Mouse (Mus musculus) gastrocnemius, postnatal 36 days (tissue): ENCODE data around the gene Dlgap4. TPM values are rescaled to one million over a fixed set of nuclear protein-coding genes. Genes with fewer than 3 reads are reported as not detected.

Experiments used
- DNase-seq, 2 experiments: peaks; one replicate each; pipeline ENCODE4 v3.0.0; 2022
- intact Hi-C: fragments of 180-260 bp; cut with DNase I; formaldehyde crosslinking; loops from one replicate; pipeline ENCODE4 v1.15.1; 2025
- total RNA-seq, 2 experiments: library from RNA; stranded (reverse); gene quantifications; 2 replicates each; pipeline ENCODE4 v1.2.3; 2021

Dlgap4 gene
- total RNA-seq, 2 experiments from 2014 or later, result 53.4 to 57.8 TPM

GRCm38 (mm10) chr2:156614661-156615654 lies 1.5 kb downstream of the Dlgap4 start:
- DNase-seq, result no peak
- intact Hi-C loops, result loop anchor here (5.0 kb wide), 2 partner anchors 83 to 87 kb away; no protein-coding TSS in a partner anchor

DNA sequence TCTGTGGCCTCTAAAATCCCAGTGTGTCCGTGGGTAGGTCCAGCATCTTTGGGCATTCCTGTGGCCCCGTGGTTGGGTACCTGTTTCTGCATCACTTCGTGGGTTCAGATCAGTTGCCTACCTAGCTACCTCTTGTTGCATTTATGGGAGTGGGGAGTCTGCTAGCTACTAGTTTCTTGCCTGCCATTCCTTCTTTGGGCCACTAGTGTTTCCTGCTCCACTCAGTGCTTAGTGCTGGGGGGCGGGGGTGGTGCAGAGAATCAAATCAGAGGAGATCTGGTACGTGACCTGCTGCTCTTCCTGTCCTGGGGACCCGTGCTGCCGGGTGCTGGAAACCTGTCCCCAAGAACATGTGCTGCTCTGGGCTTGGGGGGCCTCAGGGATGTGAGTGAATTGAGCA lies 3.0 kb downstream of the Dlgap4 start:
- DNase-seq, result no peak
- intact Hi-C loops, result no loop called here

- intact Hi-C loops, result no loop called here
- no peak for DNase-seq
These were observed 4.0 kb downstream of the Dlgap4 start for GRCm38 (mm10) chr2:156617536-156617935.

- intact Hi-C loops, result no loop called here
- no peak for DNase-seq
These were observed 7.4 kb downstream of the Dlgap4 start for GRCm38 (mm10) chr2:156620874-156621273.

GRCm38 (mm10) chr2:156621449-156621848 lies 7.9 kb downstream of the Dlgap4 start:
- intact Hi-C loops, result no loop called here
- peak in 1 of 2 experiments; percentile 36 for DNase-seq

GRCm38 (mm10) chr2:156622192-156622591 lies 8.7 kb downstream of the Dlgap4 start:
- DNase-seq, result no peak
- intact Hi-C loops, result no loop called here

DNA sequence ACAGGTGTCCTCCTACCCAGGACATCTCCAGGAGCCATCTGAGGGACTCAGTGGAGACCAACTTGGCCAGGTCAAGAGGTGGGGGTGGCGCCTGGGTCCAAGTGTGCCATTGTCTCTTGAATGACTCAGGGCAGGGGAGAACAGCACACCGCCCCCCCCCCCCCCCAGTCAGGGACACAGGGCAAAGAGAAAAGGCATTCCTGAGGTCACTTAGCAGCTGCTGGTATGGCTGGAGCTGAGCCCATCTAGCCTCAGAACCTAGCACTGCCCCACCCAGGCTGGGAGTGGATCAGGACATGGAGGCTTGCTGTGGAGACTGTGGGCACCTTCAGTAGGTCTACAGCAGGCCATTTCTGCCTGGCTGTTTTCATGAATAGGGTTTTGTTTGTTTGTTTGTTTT lies 9.7 kb downstream of the Dlgap4 start:
- DNase-seq, result no peak
- intact Hi-C loops, result no loop called here

- DNase-seq, result no peak
- intact Hi-C loops, result no loop called here
These were observed 11.8 kb downstream of the Dlgap4 start for GRCm38 (mm10) chr2:156625307-156625706.

DNA sequence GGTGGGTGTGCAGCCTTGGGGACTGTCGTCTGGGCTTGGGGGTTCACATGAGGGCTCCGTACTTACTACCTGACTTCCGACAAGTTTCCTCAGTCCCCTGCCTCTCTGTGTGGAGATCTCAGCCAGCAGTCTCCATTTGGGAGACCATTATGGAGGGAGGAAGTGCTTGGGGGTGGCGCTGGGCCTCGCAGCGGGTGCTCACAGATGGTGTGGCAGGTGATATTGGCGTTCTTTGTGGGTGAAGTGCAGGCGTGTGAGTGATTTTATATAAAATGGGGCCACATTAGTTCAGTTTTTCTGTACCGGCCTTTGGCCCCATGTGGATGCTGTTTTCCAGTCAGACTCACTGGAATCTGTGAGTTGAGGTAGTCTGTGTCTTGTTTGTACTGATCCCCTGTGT lies 12.6 kb downstream of the Dlgap4 start:
- intact Hi-C loops, result no loop called here
- DNase-seq, result no peak

GRCm38 (mm10) chr2:156626544-156626943 lies 13.0 kb downstream of the Dlgap4 start:
- DNase-seq, result no peak
- intact Hi-C loops, result no loop called here

- no peak for DNase-seq
- intact Hi-C loops, result no loop called here
These were observed 14.4 kb downstream of the Dlgap4 start for GRCm38 (mm10) chr2:156627917-156628316.

DNA sequence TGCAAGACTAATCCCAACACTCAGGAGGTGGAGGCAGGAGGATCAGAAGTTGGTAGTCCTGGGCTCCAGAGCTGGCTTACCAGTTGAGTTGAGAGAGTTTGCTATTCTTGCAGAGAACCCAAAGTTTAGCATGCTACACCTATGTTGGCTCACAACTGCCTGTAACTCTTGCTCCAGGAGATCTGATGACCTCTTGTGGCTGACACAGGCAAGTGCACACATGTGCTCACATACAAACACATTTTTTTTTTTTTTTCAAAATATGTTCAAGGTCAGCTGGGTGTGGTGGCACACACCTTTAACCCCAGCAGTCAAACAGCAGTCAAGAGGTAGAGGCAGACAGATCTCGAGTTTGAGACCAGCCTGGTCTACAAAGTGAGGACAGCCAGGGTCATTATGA lies 16.8 kb downstream of the Dlgap4 start:
- no peak for DNase-seq
- intact Hi-C loops, result no loop called here

DNA sequence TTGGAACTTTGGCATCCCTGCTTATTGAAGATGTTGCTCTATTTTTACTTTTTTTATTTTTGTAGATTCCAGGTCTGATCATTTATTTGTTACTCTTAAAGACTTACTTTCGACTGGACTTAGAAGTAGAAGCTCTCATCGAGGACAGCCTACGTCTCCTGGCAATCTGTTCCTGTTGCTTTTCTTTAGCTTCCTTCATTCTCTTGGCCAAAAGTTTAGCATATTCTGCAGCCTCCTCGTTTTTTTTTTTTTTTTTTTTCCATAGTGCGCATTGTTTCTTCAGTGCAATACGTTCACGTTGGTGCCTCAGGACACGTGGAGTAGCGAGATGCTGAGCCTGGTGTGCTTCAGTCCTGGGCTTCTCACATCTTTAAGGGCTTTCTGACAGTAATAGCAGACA lies 19.2 kb downstream of the Dlgap4 start:
- DNase-seq, result no peak
- intact Hi-C loops, result no loop called here

DNA sequence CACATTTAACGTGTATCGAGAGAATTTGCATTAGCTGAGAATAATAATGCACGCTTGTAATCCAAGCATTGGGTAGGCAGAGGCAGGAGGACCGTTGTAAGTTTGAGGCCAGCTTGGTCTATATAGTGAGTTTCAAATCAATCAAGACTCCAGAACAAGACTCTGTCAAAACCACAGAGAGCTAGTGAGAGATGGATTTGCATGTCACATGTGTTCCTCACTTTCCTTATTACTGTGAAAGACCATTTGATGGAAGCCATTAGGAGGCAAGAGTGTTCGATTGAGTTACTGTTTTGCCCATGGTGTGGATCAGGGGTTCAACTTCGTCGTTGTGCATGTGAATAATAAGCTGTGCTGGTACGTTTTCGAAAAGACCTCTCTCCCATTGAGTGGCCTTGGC lies 21.6 kb downstream of the Dlgap4 start:
- no peak for DNase-seq
- intact Hi-C loops, result no loop called here

DNA sequence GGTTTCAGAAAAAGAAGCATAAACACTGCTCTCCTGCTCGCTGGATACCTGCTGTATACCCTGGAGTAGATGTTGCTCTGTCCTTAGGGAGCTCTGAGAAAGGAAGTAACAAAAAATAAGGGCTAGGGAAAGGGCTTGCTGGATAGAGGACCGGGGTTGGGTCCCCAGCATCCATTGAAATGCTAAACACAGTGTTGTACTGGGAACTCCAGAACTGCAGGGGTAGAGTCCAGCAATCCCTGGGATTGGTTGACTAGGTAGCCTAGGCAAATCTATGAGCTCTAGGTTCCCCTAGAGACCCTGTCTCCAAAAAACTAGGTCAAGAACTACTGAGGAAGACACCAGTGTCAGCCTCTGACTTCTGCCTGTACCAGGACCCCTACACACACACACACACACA lies 27.6 kb downstream of the Dlgap4 start:
- intact Hi-C loops, result no loop called here
- no peak for DNase-seq

DNA sequence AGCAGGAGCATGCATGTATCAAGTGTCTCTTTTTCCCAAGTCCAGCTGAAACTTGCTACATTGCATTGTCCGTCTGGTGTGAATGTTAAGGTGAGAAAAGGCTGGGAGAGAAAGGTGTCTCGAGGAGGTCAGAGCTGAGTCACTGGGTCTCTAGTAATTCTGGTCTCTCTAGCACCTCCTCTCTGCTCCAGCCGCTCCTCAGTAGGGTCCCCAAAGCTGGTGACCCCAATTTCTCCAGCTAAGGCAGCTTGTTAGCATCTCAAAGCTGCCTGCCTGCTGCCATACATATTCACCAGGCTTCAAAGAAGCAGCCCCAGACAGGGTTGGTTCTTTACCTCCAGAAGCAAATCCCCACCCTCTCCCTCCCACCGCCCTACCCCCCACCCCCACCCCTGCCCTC lies 29.4 kb downstream of the Dlgap4 start:
- intact Hi-C loops, result no loop called here
- no peak for DNase-seq

- no peak for DNase-seq
- intact Hi-C loops, result no loop called here
These were observed 29.9 kb downstream of the Dlgap4 start for GRCm38 (mm10) chr2:156643406-156643805.

DNA sequence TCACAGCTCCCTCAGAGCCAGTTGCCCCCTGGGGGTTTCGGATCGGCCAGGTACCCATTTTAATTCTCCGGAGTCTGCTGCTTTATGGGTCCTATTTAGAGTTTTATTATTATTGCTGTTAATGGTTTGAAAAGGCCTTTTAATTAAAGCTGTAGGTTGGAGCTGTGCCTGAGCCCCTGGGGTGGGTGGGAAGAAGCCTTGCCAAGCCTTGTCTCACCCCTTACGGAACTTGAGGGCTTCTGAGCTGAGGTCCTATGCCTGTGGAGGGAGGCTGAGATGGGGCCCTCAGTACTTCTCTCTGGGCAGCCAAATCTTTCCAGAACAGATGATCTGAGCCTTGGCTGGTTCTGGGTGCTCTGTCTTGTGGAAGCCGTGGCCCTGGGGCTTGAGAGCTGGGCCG lies 31.6 kb downstream of the Dlgap4 start:
- intact Hi-C loops, result no loop called here

DNA sequence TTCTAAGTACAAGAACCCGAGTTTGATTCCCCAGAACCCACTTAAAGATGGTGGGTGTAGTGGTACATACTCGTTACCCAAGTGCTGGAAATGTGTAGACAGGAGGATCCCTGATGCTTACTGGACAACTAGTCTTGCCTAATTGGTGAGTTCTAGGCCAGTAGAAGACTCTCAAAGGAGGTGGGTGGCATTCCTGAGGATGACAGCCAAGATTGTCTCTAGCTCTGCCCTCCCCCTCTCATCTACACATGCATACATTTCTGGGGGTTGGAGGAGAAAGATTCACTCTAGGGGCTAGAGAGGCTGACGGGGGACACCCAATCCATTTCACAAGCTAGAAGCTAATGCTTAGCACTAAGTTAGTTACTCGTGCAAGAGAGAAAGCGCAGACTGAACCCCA lies 33.4 kb downstream of the Dlgap4 start:
- DNase-seq, result no peak
- intact Hi-C loops, result no loop called here

More for the DNA sequence above, 31.6 kb downstream of the Dlgap4 start:
- DNase-seq, result no peak

GRCm38 (mm10) chr2:156648042-156648441 lies 34.5 kb downstream of the Dlgap4 start:
- no peak for DNase-seq
- intact Hi-C loops, result no loop called here

DNA sequence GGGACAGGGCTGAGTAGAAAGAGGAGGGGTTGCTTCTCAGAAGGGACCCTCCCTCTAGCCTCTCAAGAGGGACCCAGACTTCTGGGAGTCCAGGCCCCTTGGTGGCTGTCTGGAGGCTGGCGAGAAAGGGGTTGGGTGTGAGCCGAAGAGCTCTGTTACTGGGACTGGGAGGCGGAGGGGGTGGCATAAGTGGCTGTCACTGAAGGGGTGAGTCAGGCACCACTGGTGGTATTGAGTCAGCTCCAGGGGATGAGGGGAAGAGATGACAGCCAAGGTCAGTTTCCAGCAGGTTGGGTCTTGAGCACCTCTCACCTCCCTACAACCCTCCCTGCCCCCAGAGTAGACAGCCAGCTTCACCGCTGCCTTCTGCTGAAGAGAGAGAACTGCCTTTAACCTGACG lies 35.9 kb downstream of the Dlgap4 start:
- intact Hi-C loops, result no loop called here
- DNase-seq, result no peak

- intact Hi-C loops, result no loop called here
- no peak for DNase-seq
These were observed 37.5 kb downstream of the Dlgap4 start for GRCm38 (mm10) chr2:156651019-156651418.
